Mouse (Mus musculus) frontal cortex, adult 2 months (tissue): ENCODE results near the gene Olfr459. TPM values are rescaled to one million over a fixed set of nuclear protein-coding genes. Genes with fewer than 3 reads are reported as not detected.

Source experiments
- polyA plus RNA-seq: library from polyadenylated mRNA; depleted of rRNA; stranded (reverse); fragments of >200 nt; gene quantifications from 2 replicates; pipeline ENCODE4 v1.2.3, GENCODE M21; 2012; rRNA removed

The Olfr459 gene
- polyA plus RNA-seq, 1 experiment: not detected

Other genes with a start within 250 kb of the Olfr459 start
- gene Ephb6, start 169.7 kb downstream of the Olfr459 start, polyA plus RNA-seq: 76.3 and 108 TPM in 2 replicates
- 0.72 and 0.74 TPM in 2 replicates for gene Trpv6, start 138.8 kb downstream of the Olfr459 start, polyA plus RNA-seq
- gene Trpv5, start 94.4 kb downstream of the Olfr459 start, polyA plus RNA-seq: not detected in 2 replicates
- not detected in 2 replicates for gene Llcfc1, start 90.7 kb downstream of the Olfr459 start, polyA plus RNA-seq
- 0.08 and 0.13 TPM in 2 replicates for gene Kel, start 70.8 kb downstream of the Olfr459 start, polyA plus RNA-seq
- not detected in 2 replicates for gene Pip, start 72.4 kb upstream of the Olfr459 start, polyA plus RNA-seq
- not detected in 2 replicates for gene Sval2, start 77.8 kb upstream of the Olfr459 start, polyA plus RNA-seq
- not detected in 2 replicates for gene Sval1, start 176.5 kb upstream of the Olfr459 start, polyA plus RNA-seq
- gene Sval3, start 193.0 kb upstream of the Olfr459 start, polyA plus RNA-seq: not detected in 2 replicates